Mouse (Mus musculus) testis, postnatal 10 days (tissue): ENCODE results near the gene Parg.

ENCODE experiments used
- DNase-seq: peaks from one replicate; pipeline ENCODE4 v3.0.0; 2021; ENCODE audit warnings: low spot score

Parg gene

GRCm38 (mm10) chr14:32321732-32322685 lies 120.3 kb downstream of the Parg start, which contains the start of gene Ogdhl:
Gene Ogdhl (plus strand): TSS chr14:32322019.
- peak; percentile 94 for DNase-seq

GRCm38 (mm10) chr14:32323221-32323620 lies 121.5 kb downstream of the Parg start:
- no peak for DNase-seq

- no peak for DNase-seq
Observed at GRCm38 (mm10) chr14:32327366-32327765, 125.6 kb downstream of the Parg start.

- no peak for DNase-seq
Observed at GRCm38 (mm10) chr14:32332515-32333445, 131.0 kb downstream of the Parg start.

- DNase-seq: no peak
Observed at GRCm38 (mm10) chr14:32336021-32336420, 134.3 kb downstream of the Parg start.

GRCm38 (mm10) chr14:32336547-32336946 lies 134.8 kb downstream of the Parg start:
- DNase-seq: no peak

GRCm38 (mm10) chr14:32341823-32342222 lies 140.1 kb downstream of the Parg start:
- DNase-seq: no peak

GRCm38 (mm10) chr14:32344176-32344575 lies 142.4 kb downstream of the Parg start:
- no peak for DNase-seq

GRCm38 (mm10) chr14:32344694-32345093 lies 142.9 kb downstream of the Parg start:
- DNase-seq: no peak
